Mouse (Mus musculus) CH12.LX (cell line): Measurements from ENCODE around the gene Mast3. TPM values are rescaled to one million over a fixed set of nuclear protein-coding genes. Genes with fewer than 3 reads are reported as not detected.

Experiments
- DNase-seq: peaks from one replicate; pipeline ENCODE4 v3.0.0-alpha.2; 2013; ENCODE audit errors: extremely low read depth
- H3K27ac ChIP-seq: 2 replicates; pipeline ENCODE4 v1.5.1; 2012; ENCODE audit warnings: low read depth, mild to moderate bottlenecking, control low read depth, moderate library complexity; ENCODE audit not compliant: insufficient read depth
- H3K27me3 ChIP-seq: replicated peaks from 2 replicates; pipeline ENCODE3; 2012; ENCODE audit warnings: inconsistent platforms
- H3K36me3 ChIP-seq, 2 experiments: replicated peaks in 1 of 2; 2 replicates each; pipeline versions ENCODE3 to v1.6.1; 2012; ENCODE audit warnings: inconsistent platforms in 1 of 2, low read length in 1 of 2, mild to moderate bottlenecking in 1 of 2, mixed read lengths in 1 of 2, moderate library complexity in 1 of 2; ENCODE audit not compliant: control insufficient read depth in 1 of 2, insufficient read depth in 1 of 2
- H3K4me1 ChIP-seq, 2 experiments: 2 replicates each; pipeline ENCODE4 v1.6.1; 2012; ENCODE audit warnings: inconsistent platforms in 1 of 2, moderate library complexity in 1 of 2; ENCODE audit not compliant: insufficient read depth in 2 of 2, control insufficient read depth in 1 of 2
- H3K4me2 ChIP-seq: 2 replicates; pipeline ENCODE4 v1.6.1; 2012; ENCODE audit warnings: low read depth, mild to moderate bottlenecking, control low read depth; ENCODE audit not compliant: poor library complexity, insufficient read depth, severe bottlenecking
- H3K4me3 ChIP-seq, 3 experiments: fragments of 150-350 bp in 1 of 3; sonication (generic) in 1 of 3; replicated peaks in 1 of 3; 2 replicates each; pipeline versions ENCODE3 to v1.5.1; 2011 to 2012; ENCODE audit warnings: low read depth in 2 of 3, low read length in 2 of 3, mild to moderate bottlenecking in 2 of 3, moderate library complexity in 2 of 3, control low read depth in 1 of 3, improper control_type of control experiment in 1 of 3, inconsistent platforms in 1 of 3, mixed read lengths in 1 of 3; ENCODE audit not compliant: poor library complexity in 1 of 3
- H3K79me2 ChIP-seq: replicated peaks from 2 replicates; pipeline ENCODE4 v1.6.1; 2012; ENCODE audit warnings: mild to moderate bottlenecking, moderate library complexity; ENCODE audit not compliant: control insufficient read depth, poor library complexity, insufficient read depth, severe bottlenecking; ENCODE audit errors: extremely low read depth
- H3K9ac ChIP-seq: 2 replicates; pipeline ENCODE4 v1.6.1; 2012; ENCODE audit warnings: low read depth, mild to moderate bottlenecking, control low read depth, moderate library complexity; ENCODE audit not compliant: insufficient read depth
- H3K9me3 ChIP-seq: replicated peaks from 2 replicates; pipeline ENCODE3; 2012; ENCODE audit warnings: low read length, inconsistent platforms, mixed read lengths
- BHLHE40 ChIP-seq: IDR thresholded peaks from 2 replicates; pipeline ENCODE4 v1.6.1; 2011; ENCODE audit warnings: mild to moderate bottlenecking, low read depth, low read length, improper control_type of control experiment
- CHD1 ChIP-seq: IDR thresholded peaks from 2 replicates; pipeline ENCODE4 v1.6.1; 2012; ENCODE audit warnings: low read depth, low read length, improper control_type of control experiment, inconsistent platforms
- CTCF ChIP-seq, 2 experiments: IDR thresholded peaks in 1 of 2; conservative IDR thresholded peaks in 1 of 2; 2 replicates each; pipeline ENCODE4 v1.5.1; 2011 to 2012; ENCODE audit warnings: low read depth in 2 of 2, low read length in 2 of 2, improper control_type of control experiment in 1 of 2, inconsistent platforms in 1 of 2, mild to moderate bottlenecking in 1 of 2, moderate library complexity in 1 of 2
- GABPA ChIP-seq: IDR thresholded peaks from 2 replicates; pipeline ENCODE4 v1.6.1; 2012; ENCODE audit warnings: low read depth, low read length, improper control_type of control experiment, inconsistent platforms; ENCODE audit not compliant: insufficient replicate concordance
- HCFC1 ChIP-seq: IDR thresholded peaks from 2 replicates; pipeline ENCODE4 v1.6.1; 2012; ENCODE audit warnings: low read depth, mild to moderate bottlenecking, inconsistent platforms, low read length, improper control_type of control experiment
- IRF4 ChIP-seq: IDR thresholded peaks from 2 replicates; pipeline ENCODE4 v1.6.1; 2014; ENCODE audit warnings: low read depth, mild to moderate bottlenecking, inconsistent platforms, low read length, improper control_type of control experiment
- JUN ChIP-seq: IDR thresholded peaks from 2 replicates; pipeline ENCODE4 v1.6.1; 2011; ENCODE audit warnings: low read depth, mild to moderate bottlenecking, low read length, improper control_type of control experiment, moderate library complexity; ENCODE audit not compliant: insufficient read depth
- JUND ChIP-seq: conservative IDR thresholded peaks from 2 replicates; pipeline ENCODE4 v1.6.1; 2011; ENCODE audit warnings: low read depth, low read length, improper control_type of control experiment
- KAT2A ChIP-seq: IDR thresholded peaks from 2 replicates; pipeline ENCODE4 v1.6.1; 2012; ENCODE audit warnings: low read length, improper control_type of control experiment, inconsistent platforms; ENCODE audit not compliant: insufficient replicate concordance
- MAX ChIP-seq: IDR thresholded peaks from 2 replicates; pipeline ENCODE4 v1.6.1; 2011; ENCODE audit warnings: low read length, improper control_type of control experiment
- MAZ ChIP-seq: IDR thresholded peaks from 2 replicates; pipeline ENCODE4 v1.6.1; 2012; ENCODE audit warnings: low read depth, mild to moderate bottlenecking, inconsistent platforms, low read length, improper control_type of control experiment, moderate library complexity
- MXI1 ChIP-seq: IDR thresholded peaks from 2 replicates; pipeline ENCODE4 v1.6.1; 2011; ENCODE audit warnings: mild to moderate bottlenecking, low read depth, low read length, improper control_type of control experiment
- MYC ChIP-seq: IDR thresholded peaks from 2 replicates; pipeline ENCODE4 v1.6.1; 2011; ENCODE audit warnings: low read depth, mild to moderate bottlenecking, improper control_type of control experiment, low read length
- POLR2A ChIP-seq: IDR thresholded peaks from 2 replicates; pipeline ENCODE4 v1.6.1; 2011; ENCODE audit warnings: low read depth, mild to moderate bottlenecking, improper control_type of control experiment, low read length
- RAD21 ChIP-seq: IDR thresholded peaks from 2 replicates; pipeline ENCODE4 v1.6.1; 2011; ENCODE audit warnings: low read depth, mild to moderate bottlenecking, low read length, improper control_type of control experiment, moderate library complexity
- RCOR1 ChIP-seq: conservative IDR thresholded peaks from 2 replicates; pipeline ENCODE4 v1.6.1; 2012; ENCODE audit warnings: low read depth, mild to moderate bottlenecking, inconsistent platforms, low read length, improper control_type of control experiment
- SIN3A ChIP-seq: IDR thresholded peaks from 2 replicates; pipeline ENCODE4 v1.6.1; 2012; ENCODE audit warnings: low read length, improper control_type of control experiment, inconsistent platforms
- TCF12 ChIP-seq: IDR thresholded peaks from 2 replicates; pipeline ENCODE4 v1.6.1; 2014; ENCODE audit warnings: low read depth, mild to moderate bottlenecking, inconsistent platforms, low read length, improper control_type of control experiment
- USF2 ChIP-seq: conservative IDR thresholded peaks from 2 replicates; pipeline ENCODE4 v1.6.1; 2011; ENCODE audit warnings: low read depth, low read length, improper control_type of control experiment
- ZMIZ1 ChIP-seq: IDR thresholded peaks from 2 replicates; pipeline ENCODE4 v1.6.1; 2012; ENCODE audit warnings: low read depth, mild to moderate bottlenecking, inconsistent platforms, low read length, improper control_type of control experiment
- ZNF384 ChIP-seq: IDR thresholded peaks from 2 replicates; pipeline ENCODE4 v1.6.1; 2012; ENCODE audit warnings: low read depth, low read length, improper control_type of control experiment, inconsistent platforms
- dilution Hi-C: fragments of 300-500 bp; cut with MboI; formaldehyde crosslinking; loops from 2 replicates; pipeline ENCODE4 v1.14.3; 2020; ENCODE audit warnings: low sequenced_read_pairs; ENCODE audit not compliant: extremely low pct_unique_long_range_greater_than_20kb, extremely low pct_ligation_motif_present
- in situ Hi-C: fragments of 300-500 bp; cut with MboI; formaldehyde crosslinking; loops from 3 replicates; pipeline ENCODE4 v1.14.3; 2019; ENCODE audit warnings: low sequenced_read_pairs, low pct_ligation_motif_present, low pct_unique_long_range_greater_than_20kb, mixed read lengths
- polyA plus RNA-seq: library from polyadenylated mRNA; unstranded; fragments of >175 nt; gene quantifications from 2 replicates; pipeline ENCODE4 v1.2.1, GENCODE M21; 2012; ENCODE audit warnings: low read depth; ENCODE audit not compliant: insufficient read length
- total RNA-seq, 2 experiments: library from RNA; depleted of rRNA; stranded (reverse); fragments of 300-350 nt in 1 of 2; fragments of >200 nt in 1 of 2; gene quantifications; 2 replicates each; pipeline ENCODE4 v1.2.3; 2012 to 2014

Mast3 gene
- total and polyA plus RNA-seq, 3 experiments: 7.0 to 23.4 (median 11.6) TPM

DNA sequence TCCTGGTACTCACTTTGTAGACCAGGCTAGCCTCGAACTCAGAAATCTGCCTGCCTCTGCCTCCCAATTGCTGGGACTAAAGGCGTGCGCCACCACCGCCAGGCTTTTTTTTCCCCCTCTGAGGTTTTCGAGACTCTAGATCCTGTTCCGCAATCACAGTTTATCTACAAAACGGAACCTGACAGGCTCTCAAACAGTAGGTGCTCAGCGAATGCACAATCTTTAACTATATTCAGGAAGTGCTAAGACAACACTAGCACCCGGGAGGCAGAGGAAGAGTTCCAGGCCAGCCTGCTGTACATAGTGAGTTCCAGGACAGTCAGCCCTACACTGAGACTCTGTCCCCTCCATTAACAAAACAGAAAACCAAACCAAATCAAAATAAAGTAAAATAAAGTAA lies 39.5 kb downstream of the Mast3 start:
- H3K4me2 ChIP-seq: peak overlapping the region; percentile 69
- H3K9ac ChIP-seq: no peak overlapping the region
- peak overlapping the region in 2 of 3 experiments; percentile 62 to 69 for H3K4me3 ChIP-seq
- dilution Hi-C loops (no loop called here), in situ Hi-C loops (loop anchor here (5.0 kb wide), 1 partner anchor 37 kb away; no protein-coding TSS in a partner anchor)
- no peaks in the 10 kb centered on the region for H3K79me2 ChIP-seq
- H3K27me3 ChIP-seq: no peaks in the 10 kb centered on the region
- H3K4me1 ChIP-seq: peaks cover 29 to 71% of the 10 kb centered on the region in 2 experiments
- no peak for DNase-seq
- H3K36me3 ChIP-seq: peaks cover 24 to 54% of the 10 kb centered on the region in 2 experiments
- no peak overlapping the region for H3K27ac ChIP-seq
- no peaks in the 10 kb centered on the region for H3K9me3 ChIP-seq
- TF ChIP-seq HCFC1 (no peak), SIN3A (no peak), POLR2A (no peak), JUN (no peak), MAX (no peak), RAD21 (no peak), CHD1 (no peak), RCOR1 (no peak), MAZ (no peak), MYC (no peak), JUND (no peak), CTCF (conservative IDR thresholded peaks at IDR 0.05 in 1 of 2, IDR thresholded peaks at IDR 0.05 in 1 of 2; ENCODE audit: low read depth in 2 of 2, low read length in 2 of 2) (no peak), USF2 (no peak), IRF4 (no peak), BHLHE40 (no peak), TCF12 (no peak), ZNF384 (no peak), MXI1 (no peak), ZMIZ1 (no peak), KAT2A (no peak)

DNA sequence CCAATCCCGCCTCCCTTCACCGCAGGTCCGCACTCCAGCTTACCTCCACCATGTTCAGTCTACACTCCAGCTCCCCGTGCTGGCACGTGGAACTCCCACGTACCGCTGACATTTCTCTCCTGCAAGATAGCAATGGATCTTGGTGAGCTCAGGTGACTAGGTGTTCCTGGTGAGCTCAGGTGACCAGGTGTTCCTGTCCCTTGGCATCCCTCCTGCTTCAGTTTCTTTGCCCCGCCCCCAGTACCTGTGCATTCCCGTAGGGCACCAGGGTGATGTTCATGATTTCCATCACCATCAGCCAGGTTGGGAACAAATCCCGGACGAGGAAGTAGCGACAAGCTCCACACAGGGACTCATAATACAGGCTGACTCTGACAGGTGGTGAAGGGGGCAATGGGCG lies 40.2 kb downstream of the Mast3 start:
- in situ Hi-C loops: loop anchor here (5.0 kb wide), 2 partner anchors 38 to 78 kb away; no protein-coding TSS in a partner anchor
- Histone ChIP-seq H3K9ac (no peak overlapping the region), H3K27me3 (no peaks in the 10 kb centered on the region), H3K79me2 (no peaks in the 10 kb centered on the region), H3K36me3 (peaks cover 20 to 47% of the 10 kb centered on the region in 2 experiments), H3K4me2 (no peak overlapping the region), H3K4me1 (peaks cover 30 to 73% of the 10 kb centered on the region in 2 experiments), H3K4me3 (peak overlapping the region in 1 of 3 experiments; percentile 0), H3K27ac (no peak overlapping the region), H3K9me3 (no peaks in the 10 kb centered on the region)
- dilution Hi-C loops: no loop called here
- no peak for DNase-seq
- TF ChIP-seq BHLHE40: no peak
- no peak for TF ChIP-seq GABPA
- TF ChIP-seq POLR2A: no peak
- TF ChIP-seq, all 38 proteins: peak for 0
